Mouse (Mus musculus) bone marrow, adult 2 months (tissue): ENCODE data around the gene Adipor2. TPM values are rescaled to one million over a fixed set of nuclear protein-coding genes. Genes with fewer than 3 reads are reported as not detected.

Source experiments
- H3K27ac ChIP-seq: fragments of 200-500 bp; 2 replicates; pipeline ENCODE4 v1.5.1; 2012; ENCODE audit warnings: low read depth, mild to moderate bottlenecking, control low read depth, inconsistent platforms, low read length; ENCODE audit not compliant: control insufficient read depth, poor library complexity, insufficient read depth
- H3K4me1 ChIP-seq: fragments of 200-500 bp; 2 replicates; pipeline ENCODE4 v1.6.1; 2011; ENCODE audit warnings: low read length; ENCODE audit not compliant: control insufficient read depth, insufficient read depth
- H3K4me3 ChIP-seq: fragments of 200-500 bp; replicated peaks from 2 replicates; pipeline ENCODE3; 2011; ENCODE audit warnings: mild to moderate bottlenecking, low read depth, low read length, control low read depth; ENCODE audit not compliant: control insufficient read depth
- CTCF ChIP-seq: fragments of 200-500 bp; IDR thresholded peaks from 2 replicates; pipeline ENCODE4 v1.5.1; 2011; ENCODE audit warnings: low read length, control low read depth; ENCODE audit not compliant: control insufficient read depth, insufficient read depth
- POLR2A ChIP-seq: fragments of 200-500 bp; IDR thresholded peaks from 2 replicates; pipeline ENCODE4 v1.6.1; 2011; ENCODE audit warnings: low read depth, mild to moderate bottlenecking, control low read depth, low read length, borderline replicate concordance; ENCODE audit not compliant: control insufficient read depth
- WGBS: fragments of 180-500 bp; shearing (Covaris S2); methylation state at CpG from one replicate; pipeline ENCODE4 v1.1.7; 2018; 5-methylcytosine and 5-hydroxymethylcytosine counted together
- polyA plus RNA-seq: library from polyadenylated mRNA; stranded (reverse); fragments of >200 nt; gene quantifications from 2 replicates; pipeline ENCODE4 v1.2.4, GENCODE M21; 2011; ENCODE audit warnings: low replicate concordance; ENCODE audit not compliant: missing spikeins, insufficient read depth, insufficient read length

The Adipor2 gene
- polyA plus RNA-seq, 1 experiment: 30.2 TPM

DNA sequence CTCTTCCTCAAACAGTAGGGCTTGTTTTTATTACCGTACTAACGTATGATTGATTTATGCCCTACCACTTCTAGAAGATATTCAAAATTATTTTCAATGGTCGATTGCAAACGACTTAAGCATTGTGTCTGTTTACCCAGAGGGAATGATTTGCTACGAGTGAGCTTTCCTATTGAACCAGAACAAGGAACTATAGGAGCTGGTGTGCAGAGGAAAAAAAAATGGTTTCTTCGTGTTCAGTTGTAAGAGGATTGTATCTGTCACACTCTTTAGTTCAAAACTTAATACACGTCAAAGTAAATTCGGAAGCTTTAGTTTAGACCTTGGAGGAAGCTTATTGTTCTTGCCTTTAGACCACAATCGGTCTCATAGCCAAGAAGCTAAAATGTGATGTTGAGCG lies 28.4 kb downstream of the Adipor2 start:
- TF ChIP-seq CTCF: no peak
- TF ChIP-seq POLR2A: no peak
- Histone ChIP-seq H3K27ac (peak overlapping the region; percentile 93), H3K4me1 (peaks cover 6% of the 10 kb centered on the region), H3K4me3 (peak overlapping the region; percentile 91)
- 2% methylated on average over 10 of the region's 10 CpGs for WGBS

DNA sequence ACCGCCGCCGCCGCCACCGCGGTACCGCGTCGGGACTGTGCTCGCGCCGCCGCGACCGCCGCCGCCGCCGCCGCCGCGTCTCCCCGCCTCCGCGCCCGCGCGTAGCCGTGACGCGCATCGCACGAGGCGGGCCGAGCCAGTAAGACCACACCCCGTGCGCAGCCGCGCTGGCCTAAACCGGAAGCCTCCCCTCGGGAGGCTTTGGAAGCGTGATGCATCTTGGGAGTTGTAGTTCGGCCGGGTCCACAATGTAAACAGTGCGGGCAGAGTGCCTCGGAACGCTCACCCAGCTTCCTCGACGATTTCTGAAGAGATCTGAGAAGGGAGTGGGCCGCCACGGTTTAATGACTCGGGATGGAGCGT lies 28.9 kb downstream of the Adipor2 start:
- WGBS: under 1% methylated on average over 53 of the region's 53 CpGs
- Histone ChIP-seq H3K4me1 (peaks cover 6% of the 10 kb centered on the region), H3K27ac (peak overlapping the region; percentile 93), H3K4me3 (peak overlapping the region; percentile 91)
- no peak for TF ChIP-seq CTCF
- peak; percentile 55; the same call in 1 of the 2 replicates for TF ChIP-seq POLR2A

DNA sequence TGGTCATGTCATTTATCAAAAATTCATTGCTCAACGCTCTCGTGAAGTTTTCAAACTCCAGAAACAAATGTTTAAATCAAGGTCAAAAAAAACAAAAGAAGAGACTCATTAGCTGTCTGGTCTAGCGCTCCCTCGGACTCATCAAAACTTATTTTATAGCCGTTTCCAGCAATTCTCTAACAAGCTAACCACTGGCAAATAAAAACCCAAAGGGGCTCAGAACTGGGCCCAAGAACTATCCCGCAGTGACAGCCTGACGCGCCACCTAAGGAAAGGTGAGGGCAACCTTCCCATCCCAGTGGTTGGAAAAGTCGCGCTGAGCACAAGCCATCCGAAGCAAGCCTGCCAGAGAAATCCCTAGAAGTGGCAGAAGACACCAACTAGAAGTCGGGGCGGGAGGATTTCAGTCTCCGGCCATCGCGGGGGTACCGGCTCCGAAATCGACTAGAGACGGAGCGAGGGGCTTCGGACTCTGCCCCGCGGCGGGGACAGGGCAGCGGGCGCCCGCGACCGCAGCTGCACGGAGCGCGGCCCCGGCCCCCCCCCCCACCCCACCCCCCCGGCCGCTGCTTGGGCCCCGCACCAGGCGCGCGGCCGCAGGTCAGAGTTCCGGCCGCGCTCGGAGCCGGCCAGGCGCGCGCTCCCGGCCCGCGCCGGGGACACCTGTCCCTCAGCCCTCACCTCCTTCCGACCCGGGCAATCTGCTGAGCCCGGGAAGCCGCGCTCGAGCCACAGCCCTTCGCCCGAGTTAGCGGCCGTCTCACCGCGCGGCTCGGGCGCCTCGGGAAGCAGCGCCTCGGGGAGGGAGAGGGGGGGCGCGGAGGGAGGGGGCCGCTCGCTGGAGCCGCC lies 29.5 kb downstream of the Adipor2 start:
- Histone ChIP-seq H3K4me1 (peaks cover 6% of the 10 kb centered on the region), H3K4me3 (peak overlapping the region; percentile 67), H3K27ac (peak overlapping the region; percentile 93)
- under 1% methylated on average over 58 of the region's 76 CpGs for WGBS
- no peak for TF ChIP-seq POLR2A
- no peak for TF ChIP-seq CTCF

DNA sequence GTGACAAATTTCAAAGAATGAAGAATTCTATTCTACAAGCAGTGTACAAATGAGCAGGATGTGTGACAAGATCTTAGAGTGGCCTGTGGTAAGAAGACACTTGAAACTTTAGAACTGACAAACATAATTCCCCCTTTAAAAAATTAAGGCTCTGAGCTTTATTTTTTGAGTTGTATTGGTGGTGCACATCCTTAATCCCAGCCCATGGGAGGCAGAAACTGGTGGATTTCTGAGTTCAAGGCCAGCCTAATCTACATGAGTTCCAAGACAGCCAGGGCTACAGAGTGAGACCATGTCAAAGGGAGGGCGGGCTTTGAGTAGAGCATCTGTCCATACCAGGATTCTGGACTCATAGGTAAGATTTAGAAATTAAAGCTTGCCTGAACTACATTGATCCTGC lies 30.7 kb downstream of the Adipor2 start:
- H3K4me1 ChIP-seq: peaks cover 6% of the 10 kb centered on the region
- 29% methylated on average over 1 of the region's 1 CpGs for WGBS
- TF ChIP-seq POLR2A: no peak
- TF ChIP-seq CTCF: no peak
- H3K27ac ChIP-seq: 0 out of 2 replicates have a peak overlapping the region, but pooled peaks have one; percentile 28
- H3K4me3 ChIP-seq: peak overlapping the region; percentile 6

DNA sequence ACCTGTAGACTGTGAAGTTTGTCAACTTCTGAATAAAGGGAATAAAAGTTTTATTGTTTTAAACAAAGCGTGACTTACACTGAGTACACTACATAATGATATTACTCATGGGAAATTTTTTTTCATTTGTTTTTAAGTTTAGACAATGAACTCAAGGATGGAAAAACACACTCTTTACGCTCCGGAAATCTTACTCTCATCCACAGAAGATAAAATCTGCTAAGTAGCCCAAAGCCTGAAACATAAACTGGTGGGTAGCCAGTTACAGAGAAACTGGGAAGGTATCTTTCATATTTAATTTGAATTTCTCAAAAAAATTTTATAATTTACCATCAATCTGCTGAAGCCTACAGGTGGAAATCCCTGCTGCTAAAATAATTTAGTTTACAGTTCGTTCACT lies 31.1 kb downstream of the Adipor2 start:
- Histone ChIP-seq H3K4me1 (peaks cover 6% of the 10 kb centered on the region), H3K4me3 (no peak overlapping the region), H3K27ac (no peak overlapping the region)
- TF ChIP-seq CTCF (no peak), POLR2A (no peak)
- whole genome bisulfite sequencing: 57% methylated on average over 4 of the region's 4 CpGs

DNA sequence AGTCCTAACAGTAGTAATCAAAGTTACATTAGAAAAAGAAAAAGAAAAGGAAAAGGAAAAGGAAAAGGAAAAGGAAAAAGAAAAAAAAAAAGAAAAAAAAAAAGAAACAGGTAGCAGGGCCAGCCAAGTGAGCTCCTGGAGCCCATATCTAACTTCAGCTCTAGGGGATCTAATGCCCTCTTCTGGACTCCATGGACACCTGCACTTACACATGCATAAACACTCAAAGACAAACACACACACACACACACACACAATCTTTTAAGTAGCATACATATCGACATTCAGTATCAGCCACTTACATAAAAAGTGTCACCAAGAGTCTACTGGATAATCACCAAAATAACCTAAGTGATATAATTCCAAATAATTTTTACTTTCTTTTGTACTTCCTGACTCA lies 31.8 kb downstream of the Adipor2 start:
- no peak for TF ChIP-seq CTCF
- no peak for TF ChIP-seq POLR2A
- Histone ChIP-seq H3K4me1 (peaks cover 6% of the 10 kb centered on the region), H3K4me3 (no peak overlapping the region), H3K27ac (no peak overlapping the region)
- 82% methylated on average over 1 of the region's 1 CpGs for WGBS

DNA sequence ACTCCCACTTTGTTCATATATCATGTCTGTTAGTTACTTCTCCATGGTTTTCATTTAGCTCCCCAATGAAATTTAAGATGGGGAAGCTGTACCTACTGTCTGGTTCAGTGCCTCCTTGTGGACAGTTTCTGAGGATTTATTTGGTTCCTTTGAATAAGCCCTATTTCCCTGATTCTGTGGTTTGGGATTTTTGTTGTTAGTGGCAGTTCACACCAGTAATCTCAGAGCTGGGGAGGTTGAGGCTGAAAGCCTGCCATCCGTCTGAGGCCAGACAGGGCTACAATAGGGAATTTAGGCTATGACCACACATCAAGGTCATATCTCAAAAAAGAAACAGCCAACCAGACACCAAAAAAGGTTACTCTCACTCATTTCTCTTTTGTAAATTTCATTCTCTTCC lies 38.9 kb downstream of the Adipor2 start:
- 53% methylated on average over 1 of the region's 1 CpGs for WGBS
- H3K27ac ChIP-seq: no peak overlapping the region
- H3K4me1 ChIP-seq: peaks cover 4% of the 10 kb centered on the region; the same call in 1 of the 2 replicates
- H3K4me3 ChIP-seq: no peak overlapping the region
- TF ChIP-seq POLR2A (no peak), CTCF (no peak)

DNA sequence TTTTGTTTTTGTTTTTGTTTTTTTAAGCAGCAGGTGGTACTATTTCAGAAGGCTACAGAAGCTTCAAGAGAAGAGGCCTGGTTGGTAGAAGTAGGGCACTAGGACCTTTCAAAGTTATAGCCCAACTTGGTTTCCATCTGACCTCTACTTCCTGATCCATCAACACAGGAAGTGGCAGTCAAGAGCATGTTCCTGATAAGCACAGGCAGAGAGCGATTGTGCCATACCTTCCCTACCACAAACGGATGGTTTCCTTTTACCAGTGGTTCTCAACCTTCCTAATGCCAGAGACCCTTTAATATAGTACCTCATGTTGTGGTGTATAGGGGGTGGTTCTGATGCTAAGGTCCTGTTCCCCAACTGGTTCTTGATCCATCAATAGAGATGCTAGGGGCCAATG lies 39.9 kb downstream of the Adipor2 start:
- Histone ChIP-seq H3K4me3 (no peak overlapping the region), H3K4me1 (peaks cover 5% of the 10 kb centered on the region; the same call in 1 of the 2 replicates), H3K27ac (no peak overlapping the region; the same call in 1 of the 2 replicates)
- TF ChIP-seq CTCF (no peak), POLR2A (no peak)
- WGBS: 3% methylated on average over 2 of the region's 2 CpGs
